Mouse (Mus musculus) heart, embryonic 13.5 days (tissue): Measurements from ENCODE around the gene Eif5a. TPM values are rescaled to one million over a fixed set of nuclear protein-coding genes. Genes with fewer than 3 reads are reported as not detected.
"Not testable (repeated sequence)": the region's sequence is repeated elsewhere in the genome, so short reads cannot be mapped to it uniquely, and the experiment has no call there.

Source experiments
- ATAC-seq: fragments of 200-750 bp; cut with Nextera tagmentation; 2 replicates; pipeline ENCODE4 v1.8.0; 2017; ENCODE audit warnings: moderate TSS enrichment; ENCODE audit not compliant: insufficient number of reproducible peaks, low FRiP score, low TSS enrichment; ENCODE audit errors: extremely low read depth
- H3K27ac ChIP-seq: fragments of 300-500 bp; sonication (generic); replicated peaks from 2 replicates; pipeline ENCODE4 v1.5.1; 2015; ENCODE audit warnings: moderate library complexity, mild to moderate bottlenecking, inconsistent platforms
- H3K27me3 ChIP-seq: fragments of 300-500 bp; sonication (generic); replicated peaks from 2 replicates; pipeline ENCODE4 v1.6.1; 2015; ENCODE audit warnings: mild to moderate bottlenecking, inconsistent platforms
- H3K36me3 ChIP-seq: fragments of 300-500 bp; sonication (generic); 2 replicates; pipeline ENCODE4 v1.6.1; 2015; ENCODE audit warnings: mild to moderate bottlenecking, inconsistent platforms
- H3K4me1 ChIP-seq: fragments of 300-500 bp; sonication (generic); 2 replicates; pipeline ENCODE4 v1.6.1; 2015; ENCODE audit warnings: inconsistent platforms
- H3K4me2 ChIP-seq: fragments of 300-500 bp; sonication (generic); 2 replicates; pipeline ENCODE4 v1.6.1; 2015; ENCODE audit warnings: inconsistent platforms, mild to moderate bottlenecking, moderate library complexity
- H3K4me3 ChIP-seq: fragments of 300-500 bp; sonication (generic); 2 replicates; pipeline ENCODE4 v1.5.1; 2015; ENCODE audit warnings: moderate library complexity, mild to moderate bottlenecking, inconsistent platforms
- H3K9ac ChIP-seq: fragments of 300-500 bp; sonication (generic); 2 replicates; pipeline ENCODE4 v1.6.1; 2015; ENCODE audit warnings: inconsistent platforms, mild to moderate bottlenecking, moderate library complexity
- H3K9me3 ChIP-seq: fragments of 300-500 bp; sonication (generic); 2 replicates; pipeline ENCODE4 v1.6.1; 2016; ENCODE audit warnings: inconsistent platforms
- WGBS: fragments of 180-500 bp; shearing (Covaris S2); methylation state at CpG from one replicate; pipeline ENCODE4 v1.1.7; 2015; ENCODE audit warnings: mixed read lengths; 5-methylcytosine and 5-hydroxymethylcytosine counted together
- polyA plus RNA-seq: library from polyadenylated mRNA; unstranded; fragments of >200 nt; fragmentation: Nextera tagmentation; extraction: Ambion mirVana; gene quantifications from 2 replicates; pipeline ENCODE4 v1.2.1, GENCODE M21; 2015

Gene Eif5a
- polyA plus RNA-seq, 1 experiment from 2014 or later: 1,157 TPM

DNA sequence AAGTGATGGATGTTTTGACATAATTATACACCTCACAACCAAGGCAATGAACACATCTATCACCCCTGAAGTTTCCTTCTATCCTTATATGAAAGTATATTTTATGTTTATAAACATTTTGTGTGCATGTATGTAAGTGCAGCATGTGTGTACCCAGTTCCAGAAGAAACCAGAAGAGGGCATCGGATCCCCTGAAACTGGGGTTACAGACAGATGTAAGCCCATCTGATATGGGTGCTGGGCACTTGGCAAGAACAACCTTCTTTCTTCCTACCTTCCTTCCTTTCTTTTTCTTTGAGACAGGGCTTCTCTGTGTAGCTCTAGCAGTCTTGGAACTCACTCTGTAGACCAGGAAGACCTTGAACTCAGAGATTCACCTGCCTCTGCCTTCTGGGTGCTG, 34.5 kb upstream of the Eif5a start:
- Histone ChIP-seq H3K27me3 (peaks cover 48% of the 10 kb centered on the region), H3K9me3 (no peaks in the 10 kb centered on the region), H3K36me3 (no peaks in the 10 kb centered on the region), H3K9ac (no peak overlapping the region), H3K27ac (no peak overlapping the region), H3K4me1 (peaks cover 10% of the 10 kb centered on the region; the same call in 1 of the 2 replicates), H3K4me2 (no peak overlapping the region), H3K4me3 (no peak overlapping the region)
- no peak for ATAC-seq
- 53% methylated on average over 1 of the region's 1 CpGs for WGBS

DNA sequence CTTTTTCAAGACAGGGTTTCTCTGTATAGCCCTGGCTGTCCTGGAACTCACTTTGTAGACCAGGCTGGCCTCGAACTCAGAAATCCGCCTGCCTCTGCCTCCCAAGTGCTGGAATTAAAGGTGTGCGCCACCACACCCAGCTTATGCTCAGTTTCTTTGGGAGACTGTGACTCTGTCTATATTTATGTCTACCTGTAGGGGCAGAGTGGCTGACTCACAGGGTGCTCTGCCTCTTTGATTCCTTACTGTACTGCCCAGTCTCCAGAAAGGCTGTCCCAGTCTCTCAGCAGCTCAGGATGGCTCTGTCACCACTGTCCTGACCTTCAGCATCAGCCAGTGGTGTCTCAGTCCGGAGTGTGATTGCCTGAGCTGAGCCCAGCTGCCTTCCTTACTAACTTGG, 33.9 kb upstream of the Eif5a start:
- not testable (repeated sequence) for H3K4me1 ChIP-seq, H3K9me3 ChIP-seq, H3K4me2 ChIP-seq, H3K9ac ChIP-seq, H3K27ac ChIP-seq, H3K4me3 ChIP-seq, ATAC-seq, H3K36me3 ChIP-seq
- WGBS: 69% methylated on average over 4 of the region's 4 CpGs
- H3K27me3 ChIP-seq: peaks cover 48% of the 10 kb centered on the region

DNA sequence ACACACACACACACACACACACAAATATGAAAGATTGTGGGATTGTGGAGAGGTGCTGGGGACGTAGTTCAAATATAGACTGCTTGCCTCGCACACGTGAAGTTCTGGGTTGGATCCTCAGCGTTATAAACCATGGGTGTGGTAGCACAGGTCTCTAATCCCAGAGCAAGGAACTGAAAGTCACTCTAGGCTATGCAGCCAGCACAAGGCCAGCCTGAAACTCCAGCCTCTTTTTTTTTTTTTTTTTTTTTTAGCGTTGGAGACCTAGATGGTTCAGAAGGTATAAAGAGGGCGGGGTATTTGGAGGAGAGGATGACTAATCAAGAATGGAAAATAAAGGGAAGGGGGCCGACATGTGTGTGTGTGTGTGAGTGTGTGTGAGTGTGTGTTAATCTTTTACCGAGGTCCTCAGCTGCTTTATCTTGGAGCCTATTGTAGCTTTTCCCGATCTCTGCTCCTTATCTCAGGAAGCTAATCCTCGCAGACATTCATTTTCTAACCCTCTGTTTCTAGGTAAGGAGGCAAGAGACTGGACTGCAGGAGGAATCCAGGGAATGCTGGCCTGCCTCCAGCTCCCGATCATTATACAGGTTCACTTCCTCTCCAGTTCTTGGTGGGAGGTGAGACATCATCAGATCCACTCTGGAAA, 31.6 kb upstream of the Eif5a start:
- ATAC-seq: no peak
- Histone ChIP-seq H3K36me3 (no peaks in the 10 kb centered on the region), H3K9ac (peak overlapping the region; percentile 21; the same call in 1 of the 2 replicates), H3K4me3 (no peak overlapping the region), H3K4me1 (peaks cover 14% of the 10 kb centered on the region), H3K4me2 (no peak overlapping the region; the same call in 1 of the 2 replicates), H3K27me3 (peaks cover 34% of the 10 kb centered on the region), H3K27ac (no peak overlapping the region), H3K9me3 (no peaks in the 10 kb centered on the region)
- 31% methylated on average over 11 of the region's 11 CpGs for WGBS

DNA sequence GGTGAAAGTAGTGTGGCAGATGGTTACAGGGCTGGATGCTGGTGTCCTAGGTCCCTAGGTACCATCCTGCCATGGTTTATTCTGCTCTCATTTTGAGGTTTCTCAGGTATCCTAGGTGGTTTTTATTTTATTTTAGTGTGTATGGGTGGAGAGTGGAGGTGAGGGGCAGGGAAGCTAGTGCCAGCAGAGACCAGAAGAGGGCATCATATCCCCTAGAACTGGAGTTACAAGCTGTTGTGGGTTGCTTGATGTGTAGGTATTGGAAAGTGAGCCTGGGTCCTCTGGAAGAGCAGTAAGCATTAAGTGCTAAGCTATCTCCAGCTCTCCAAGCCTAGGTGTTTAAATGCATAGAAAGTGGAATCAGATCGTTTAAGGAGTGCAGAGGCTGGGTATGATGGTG, 30.5 kb upstream of the Eif5a start:
- H3K4me3 ChIP-seq: no peak overlapping the region
- peaks cover 30% of the 10 kb centered on the region for H3K27me3 ChIP-seq
- ATAC-seq: no peak
- H3K9me3 ChIP-seq: no peaks in the 10 kb centered on the region
- H3K4me1 ChIP-seq: peaks cover 19% of the 10 kb centered on the region
- 34% methylated on average over 1 of the region's 1 CpGs for WGBS
- H3K27ac ChIP-seq: no peak overlapping the region
- no peak overlapping the region for H3K9ac ChIP-seq
- no peaks in the 10 kb centered on the region for H3K36me3 ChIP-seq
- no peak overlapping the region for H3K4me2 ChIP-seq

DNA sequence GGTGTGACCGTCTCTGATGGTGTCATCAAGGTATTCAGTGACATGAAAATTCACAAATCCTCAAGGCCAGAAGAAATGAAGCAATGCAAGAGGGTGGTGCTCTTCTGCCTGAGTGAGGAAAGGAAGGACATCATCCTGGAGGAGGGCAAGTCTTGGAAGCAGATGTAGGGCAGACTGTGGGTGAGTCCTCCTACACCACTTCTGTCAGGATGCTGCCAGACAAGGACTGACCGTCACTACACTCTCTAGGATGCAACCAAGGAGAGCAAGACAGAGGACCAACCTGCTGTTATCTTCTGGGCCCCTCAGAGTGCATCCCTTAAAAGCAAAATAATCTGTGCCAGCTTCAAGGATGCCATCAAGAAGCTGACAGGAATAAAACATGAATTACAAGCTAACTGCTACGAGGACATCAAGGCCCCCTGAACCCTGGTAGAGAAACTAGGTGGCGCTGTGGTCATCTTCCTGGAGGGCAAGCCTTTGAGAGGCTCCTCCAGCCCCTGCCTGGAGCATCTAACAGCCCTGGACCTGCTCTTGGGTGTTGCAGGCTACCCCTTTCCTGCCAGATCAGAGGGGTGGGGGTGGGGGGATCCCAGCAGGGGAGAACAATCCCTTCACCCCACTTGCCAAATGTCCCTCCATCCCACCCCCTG, 29.2 kb upstream of the Eif5a start:
- Histone ChIP-seq H3K9me3 (no peaks in the 10 kb centered on the region), H3K4me1 (peaks cover 32% of the 10 kb centered on the region), H3K4me3 (no peak overlapping the region), H3K36me3 (peaks cover 2% of the 10 kb centered on the region; the same call in 1 of the 2 replicates), H3K4me2 (no peak overlapping the region), H3K9ac (no peak overlapping the region), H3K27ac (no peak overlapping the region), H3K27me3 (peaks cover 23% of the 10 kb centered on the region)
- 36% methylated on average over 4 of the region's 4 CpGs for WGBS
- ATAC-seq: no peak

DNA sequence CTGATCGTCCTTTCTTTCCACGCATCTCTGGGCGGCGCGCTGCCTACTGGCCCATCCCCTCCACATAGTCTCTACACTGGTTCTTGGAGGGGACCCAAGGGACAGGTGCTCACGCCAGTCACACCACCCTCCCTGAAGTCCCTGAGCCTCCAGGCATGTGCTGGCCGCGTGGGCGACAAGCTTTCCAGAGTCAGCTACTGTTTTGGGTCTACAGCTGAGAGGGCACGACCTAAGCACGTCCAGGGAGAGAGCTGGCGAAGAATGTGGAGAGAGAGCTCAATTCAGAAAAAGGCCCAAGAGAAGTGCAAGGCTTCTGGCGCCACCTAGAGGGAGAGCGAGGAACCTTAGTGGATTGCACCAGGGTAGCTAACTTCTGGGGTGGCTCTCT, 27.0 kb upstream of the Eif5a start:
- 0% methylated on average over 14 of the region's 14 CpGs for WGBS

DNA sequence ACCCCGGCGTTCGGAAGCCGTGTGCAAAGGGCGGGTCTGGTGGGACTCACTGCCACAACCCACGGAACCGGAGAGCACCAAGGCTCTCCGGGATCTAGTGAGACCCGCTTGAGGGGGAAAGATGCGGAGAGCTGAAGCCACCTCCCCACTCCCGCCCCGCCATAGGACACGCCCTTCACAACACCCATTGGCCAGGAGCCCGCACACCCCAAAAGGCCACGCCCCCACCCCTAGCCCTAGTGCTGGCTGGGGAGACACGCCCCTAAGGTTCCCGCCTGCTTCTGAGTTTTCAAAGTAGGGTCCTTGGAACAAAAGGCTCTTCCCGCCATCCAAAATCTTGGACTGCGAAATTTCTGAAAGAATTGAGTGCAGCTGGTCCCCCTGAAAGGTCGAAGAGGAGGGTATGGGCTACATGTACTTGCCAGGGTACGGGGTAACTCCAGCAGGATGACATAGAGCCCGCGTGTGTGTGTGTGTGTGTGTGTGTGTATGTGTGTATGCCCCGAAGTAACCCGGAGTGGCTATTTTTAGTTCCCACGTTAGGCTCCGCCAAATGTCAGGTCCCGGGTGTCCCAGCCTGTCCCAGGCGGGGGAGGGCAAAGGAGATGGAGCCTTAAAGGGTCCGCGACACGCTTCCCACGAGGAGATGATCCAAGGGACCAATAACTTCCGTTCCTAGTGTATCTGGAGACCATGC, 26.5 kb upstream of the Eif5a start, which contains the start of gene Slc2a4:
Gene Slc2a4, minus strand, starts transcription at position 123 of the 697 bp plus-strand sequence.
- Histone ChIP-seq H3K36me3 (peaks cover 28% of the 10 kb centered on the region), H3K27ac (peak within 1 kb of the TSS; percentile 95), H3K4me2 (peak within 1 kb of the TSS; percentile 89), H3K4me3 (peak within 1 kb of the TSS; percentile 70), H3K9me3 (no peaks in the 10 kb centered on the region), H3K9ac (peak within 1 kb of the TSS; percentile 83), H3K27me3 (peaks cover 23% of the 10 kb centered on the region), H3K4me1 (peaks cover 36% of the 10 kb centered on the region)
- peak; percentile 91 for ATAC-seq
- under 1% methylated on average over 34 of the region's 34 CpGs for WGBS

More for the DNA sequence above, 27.0 kb upstream of the Eif5a start:
- peak; percentile 13; the same call in 1 of the 2 replicates for ATAC-seq
- Histone ChIP-seq H3K27me3 (peaks cover 22% of the 10 kb centered on the region), H3K4me3 (peak overlapping the region; percentile 70), H3K4me2 (peak overlapping the region; percentile 89), H3K9me3 (no peaks in the 10 kb centered on the region), H3K27ac (peak overlapping the region; percentile 95), H3K4me1 (peaks cover 41% of the 10 kb centered on the region), H3K36me3 (peaks cover 23% of the 10 kb centered on the region), H3K9ac (peak overlapping the region; percentile 83)

DNA sequence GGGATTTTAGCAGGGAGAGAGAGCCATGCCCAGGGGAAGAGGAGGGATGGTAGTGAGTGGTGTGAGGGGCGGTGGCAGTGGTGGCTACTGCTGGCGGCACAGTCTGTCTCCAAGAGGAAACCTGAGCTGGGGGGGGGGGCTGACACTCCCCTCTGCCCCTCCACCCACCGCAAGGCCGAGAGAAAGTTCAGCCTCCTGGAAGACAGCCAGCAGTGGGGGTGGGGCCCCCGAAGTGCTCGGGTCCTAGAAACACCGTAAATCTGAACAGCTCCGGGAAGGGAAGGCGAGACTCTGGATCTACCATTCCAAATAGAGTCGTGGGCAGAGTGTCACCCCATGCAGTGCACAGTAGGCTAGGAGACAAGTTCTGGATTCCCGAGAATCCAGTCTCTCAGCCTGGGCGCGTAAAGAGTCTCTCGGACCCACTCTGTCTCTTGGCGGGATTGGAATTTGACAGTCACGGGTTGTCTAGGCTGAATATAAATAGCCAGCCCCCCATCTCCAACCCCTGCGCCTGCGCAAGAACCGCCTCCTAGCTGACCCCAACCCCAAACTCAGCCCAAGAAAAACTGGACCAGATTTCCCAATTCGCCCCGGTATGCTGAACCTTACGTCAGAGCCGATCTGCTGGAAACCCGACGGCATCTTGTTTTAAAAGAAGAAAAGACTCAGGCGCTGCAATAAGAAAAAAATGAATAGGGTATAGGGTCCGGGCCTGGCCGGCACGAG, 25.7 kb upstream of the Eif5a start:
- no peaks in the 10 kb centered on the region for H3K9me3 ChIP-seq
- H3K4me1 ChIP-seq: peaks cover 31% of the 10 kb centered on the region
- H3K27me3 ChIP-seq: peaks cover 31% of the 10 kb centered on the region
- 2% methylated on average over 29 of the region's 29 CpGs for WGBS
- H3K36me3 ChIP-seq: peaks cover 35% of the 10 kb centered on the region
- ATAC-seq: peak; percentile 57; the same call in 1 of the 2 replicates
- peak overlapping the region; percentile 83 for H3K9ac ChIP-seq
- peak overlapping the region; percentile 70 for H3K4me3 ChIP-seq
- H3K4me2 ChIP-seq: peak overlapping the region; percentile 89
- H3K27ac ChIP-seq: peak overlapping the region; percentile 95

DNA sequence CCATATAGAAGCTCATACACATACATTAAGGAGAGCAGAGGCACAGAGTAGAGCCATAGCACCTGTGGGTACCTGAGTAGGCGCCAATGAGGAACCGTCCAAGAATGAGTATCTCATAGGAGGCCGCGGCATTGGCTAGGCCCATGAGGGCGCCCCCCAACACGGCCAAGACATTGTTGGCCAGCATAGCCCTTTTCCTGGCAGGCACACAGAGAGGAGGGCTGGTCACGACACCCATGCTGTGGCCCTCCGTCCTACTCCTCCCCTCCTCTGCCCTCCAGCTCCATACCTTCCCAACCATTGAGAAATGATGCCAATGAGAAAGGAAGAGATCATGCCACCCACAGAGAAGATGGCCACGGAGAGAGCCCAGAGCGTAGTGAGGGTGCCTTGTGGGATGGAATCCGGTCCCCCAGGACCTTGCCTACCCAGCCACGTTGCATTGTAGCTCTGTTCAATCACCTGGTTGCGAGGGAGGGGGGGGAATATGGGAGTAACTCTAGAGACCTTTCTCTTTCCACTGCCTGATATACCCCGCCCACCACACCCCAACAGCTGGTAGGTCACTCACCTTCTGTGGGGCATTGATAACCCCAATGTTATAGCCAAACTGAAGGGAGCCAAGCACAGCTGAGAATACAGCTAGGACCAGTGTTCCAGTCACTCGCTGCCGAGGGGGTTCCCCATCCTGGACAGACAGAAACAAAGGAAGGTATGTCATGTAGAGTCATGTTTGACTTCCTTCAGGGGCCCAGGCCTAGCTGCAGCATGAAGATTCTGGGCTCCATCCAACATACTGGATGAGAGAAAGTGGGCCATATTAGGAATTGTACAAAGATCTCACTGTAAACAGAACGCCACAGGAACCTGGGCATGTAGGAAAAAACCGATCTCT, 24.5 kb upstream of the Eif5a start:
- Histone ChIP-seq H3K36me3 (peaks cover 45% of the 10 kb centered on the region), H3K9ac (peak overlapping the region; percentile 83), H3K27me3 (peaks cover 24% of the 10 kb centered on the region), H3K27ac (peak overlapping the region; percentile 95), H3K4me3 (peak overlapping the region; percentile 70), H3K4me2 (peak overlapping the region; percentile 89), H3K4me1 (peaks cover 31% of the 10 kb centered on the region), H3K9me3 (no peaks in the 10 kb centered on the region)
- 81% methylated on average over 18 of the region's 18 CpGs for WGBS
- no peak for ATAC-seq

DNA sequence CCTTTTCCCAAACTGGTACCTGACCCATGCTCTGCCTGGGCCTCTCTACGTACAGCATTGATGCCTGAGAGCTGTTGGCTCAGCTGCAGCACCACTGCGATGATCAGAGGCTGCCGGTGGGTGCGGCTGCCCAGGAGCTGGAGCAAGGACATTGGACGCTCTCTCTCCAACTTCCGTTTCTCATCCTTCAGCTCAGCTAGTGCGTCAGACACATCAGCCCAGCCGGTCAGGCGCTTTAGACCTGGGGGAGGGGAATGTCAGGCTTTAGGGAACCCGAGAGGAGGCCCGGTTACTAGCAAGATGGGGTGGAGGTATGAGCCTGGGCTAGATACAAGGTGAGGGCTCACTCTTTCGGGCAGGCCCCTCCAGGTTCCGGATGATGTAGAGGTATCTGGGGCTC, 23.5 kb upstream of the Eif5a start:
- Histone ChIP-seq H3K27me3 (peaks cover 20% of the 10 kb centered on the region), H3K9me3 (no peaks in the 10 kb centered on the region), H3K9ac (no peak overlapping the region), H3K36me3 (peaks cover 45% of the 10 kb centered on the region), H3K4me3 (no peak overlapping the region), H3K27ac (no peak overlapping the region), H3K4me1 (peaks cover 31% of the 10 kb centered on the region), H3K4me2 (peak overlapping the region; percentile 89; the same call in 1 of the 2 replicates)
- ATAC-seq: no peak
- 68% methylated on average over 13 of the region's 13 CpGs for WGBS
